Mouse (Mus musculus): ENCODE results near the gene Cfap65. TPM values are rescaled to one million over a fixed set of nuclear protein-coding genes. Genes with fewer than 3 reads are reported as not detected.

The Cfap65 gene
- polyA plus RNA-seq, 1 experiment from 2014 or later: 4.1 TPM

GRCm38 (mm10) chr1:74927621-74928296 lies 7.6 kb downstream of the Cfap65 start:
- no peak overlapping the region for H3K4me2 ChIP-seq (replicated peaks)
- H3K9me3 ChIP-seq (replicated peaks): no peaks in the 10 kb centered on the region
- H3K4me1 ChIP-seq: no peaks in the 10 kb centered on the region
- ATAC-seq (ENCODE audit: insufficient number of reproducible peaks, low FRiP score, low TSS enrichment, low read depth): no peak
- H3K9ac ChIP-seq: no peak overlapping the region
- peaks cover 41% of the 10 kb centered on the region for H3K27me3 ChIP-seq
- no peaks in the 10 kb centered on the region for H3K36me3 ChIP-seq
- no peak overlapping the region for H3K4me3 ChIP-seq (replicated peaks)
- WGBS: 78% methylated on average over 9 of the region's 9 CpGs
- H3K27ac ChIP-seq (replicated peaks): no peak overlapping the region

GRCm38 (mm10) chr1:74926721-74927120 lies 8.7 kb downstream of the Cfap65 start:
- no peak overlapping the region for H3K27ac ChIP-seq (replicated peaks)
- 31% methylated on average over 6 of the region's 6 CpGs for WGBS
- no peaks in the 10 kb centered on the region for H3K9me3 ChIP-seq (replicated peaks)
- no peaks in the 10 kb centered on the region for H3K4me1 ChIP-seq
- H3K4me2 ChIP-seq (replicated peaks): no peak overlapping the region
- no peaks in the 10 kb centered on the region for H3K36me3 ChIP-seq
- no peak overlapping the region for H3K4me3 ChIP-seq (replicated peaks)
- peaks cover 38% of the 10 kb centered on the region for H3K27me3 ChIP-seq
- H3K9ac ChIP-seq: no peak overlapping the region
- no peak for ATAC-seq (ENCODE audit: insufficient number of reproducible peaks, low FRiP score, low TSS enrichment, low read depth)

GRCm38 (mm10) chr1:74924464-74924863 lies 10.9 kb downstream of the Cfap65 start:
- H3K9me3 ChIP-seq (replicated peaks): no peaks in the 10 kb centered on the region
- H3K4me3 ChIP-seq (replicated peaks): no peak overlapping the region
- no peak overlapping the region for H3K4me2 ChIP-seq (replicated peaks)
- H3K9ac ChIP-seq: no peak overlapping the region
- peaks cover 34% of the 10 kb centered on the region for H3K27me3 ChIP-seq
- no peak for ATAC-seq (ENCODE audit: insufficient number of reproducible peaks, low FRiP score, low TSS enrichment, low read depth)
- 55% methylated on average over 4 of the region's 4 CpGs for WGBS
- H3K27ac ChIP-seq (replicated peaks): no peak overlapping the region
- no peaks in the 10 kb centered on the region for H3K36me3 ChIP-seq
- H3K4me1 ChIP-seq: no peaks in the 10 kb centered on the region

- H3K4me2 ChIP-seq (replicated peaks): no peak overlapping the region
- no peaks in the 10 kb centered on the region; the same call in 1 of the 2 replicates for H3K27me3 ChIP-seq
- no peak overlapping the region for H3K9ac ChIP-seq
- ATAC-seq (ENCODE audit: insufficient number of reproducible peaks, low FRiP score, low TSS enrichment, low read depth): no peak
- H3K9me3 ChIP-seq (replicated peaks): no peaks in the 10 kb centered on the region
- H3K4me1 ChIP-seq: no peaks in the 10 kb centered on the region
- H3K27ac ChIP-seq (replicated peaks): no peak overlapping the region
- H3K4me3 ChIP-seq (replicated peaks): no peak overlapping the region
- H3K36me3 ChIP-seq: no peaks in the 10 kb centered on the region
- 19% methylated on average over 13 of the region's 13 CpGs for WGBS
Measured at GRCm38 (mm10) chr1:74915706-74916105, 19.7 kb downstream of the Cfap65 start.

- ATAC-seq (ENCODE audit: insufficient number of reproducible peaks, low FRiP score, low TSS enrichment, low read depth): no peak
- Histone ChIP-seq H3K27me3 (peaks cover 82% of the 10 kb centered on the region), H3K4me3 (replicated peaks) (no peak overlapping the region), H3K27ac (replicated peaks) (no peak overlapping the region), H3K4me2 (replicated peaks) (no peak overlapping the region), H3K36me3 (no peaks in the 10 kb centered on the region), H3K4me1 (peaks cover 15% of the 10 kb centered on the region), H3K9me3 (replicated peaks) (no peaks in the 10 kb centered on the region), H3K9ac (no peak overlapping the region)
- 21% methylated on average over 6 of the region's 6 CpGs for WGBS
Measured at GRCm38 (mm10) chr1:74902191-74902590, 33.2 kb downstream of the Cfap65 start.

DNA sequence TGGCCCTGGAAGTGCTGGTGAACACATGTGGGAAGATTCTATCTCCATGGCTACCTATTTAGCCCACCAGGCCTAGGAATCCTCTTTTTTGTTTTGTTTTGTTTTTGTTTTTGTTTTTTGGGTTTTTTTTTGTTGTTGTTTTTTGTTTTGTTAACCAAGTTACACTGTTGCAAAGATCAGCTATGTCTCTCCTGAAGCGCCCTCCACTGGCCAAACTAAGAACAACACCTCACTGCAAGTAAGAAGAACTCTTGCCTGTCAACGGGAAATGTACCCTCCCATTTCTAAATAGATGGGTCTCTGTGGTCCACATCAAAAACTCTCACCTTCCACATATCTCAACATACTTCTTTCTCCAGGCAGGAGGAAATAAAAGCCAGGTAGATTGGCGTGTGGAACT lies 33.7 kb downstream of the Cfap65 start:
- Histone ChIP-seq H3K9ac (no peak overlapping the region), H3K9me3 (replicated peaks) (no peaks in the 10 kb centered on the region), H3K4me2 (replicated peaks) (no peak overlapping the region), H3K27ac (replicated peaks) (no peak overlapping the region), H3K4me3 (replicated peaks) (no peak overlapping the region), H3K27me3 (peaks cover 86% of the 10 kb centered on the region), H3K4me1 (peaks cover 15% of the 10 kb centered on the region), H3K36me3 (no peaks in the 10 kb centered on the region)
- 5% methylated on average over 3 of the region's 3 CpGs for WGBS
- ATAC-seq (ENCODE audit: insufficient number of reproducible peaks, low FRiP score, low TSS enrichment, low read depth): no peak

- peak; percentile 52; the same call in 1 of the 2 replicates for ATAC-seq (ENCODE audit: insufficient number of reproducible peaks, low FRiP score, low TSS enrichment, low read depth)
- Histone ChIP-seq H3K4me2 (replicated peaks) (peak overlapping the region; percentile 71), H3K9me3 (replicated peaks) (no peaks in the 10 kb centered on the region), H3K27ac (replicated peaks) (no peak overlapping the region), H3K4me1 (peaks cover 15% of the 10 kb centered on the region), H3K27me3 (peaks cover 92% of the 10 kb centered on the region), H3K9ac (no peak overlapping the region), H3K4me3 (replicated peaks) (peak overlapping the region; percentile 39), H3K36me3 (no peaks in the 10 kb centered on the region)
- under 1% methylated on average over 65 of the region's 66 CpGs for WGBS
Measured at GRCm38 (mm10) chr1:74900341-74901285, 34.8 kb downstream of the Cfap65 start.

- no peak overlapping the region for H3K27ac ChIP-seq (replicated peaks)
- H3K4me1 ChIP-seq: peaks cover 15% of the 10 kb centered on the region
- no peak overlapping the region for H3K9ac ChIP-seq
- H3K27me3 ChIP-seq: peaks cover 95% of the 10 kb centered on the region
- no peak overlapping the region for H3K4me3 ChIP-seq (replicated peaks)
- no peaks in the 10 kb centered on the region for H3K36me3 ChIP-seq
- H3K9me3 ChIP-seq (replicated peaks): no peaks in the 10 kb centered on the region
- no peak for ATAC-seq (ENCODE audit: insufficient number of reproducible peaks, low FRiP score, low TSS enrichment, low read depth)
- WGBS: 5% methylated on average over 7 of the region's 10 CpGs
- no peak overlapping the region for H3K4me2 ChIP-seq (replicated peaks)
Measured at GRCm38 (mm10) chr1:74898656-74899431, 36.6 kb downstream of the Cfap65 start.

GRCm38 (mm10) chr1:74897976-74898375 lies 37.4 kb downstream of the Cfap65 start:
- no peak for ATAC-seq (ENCODE audit: insufficient number of reproducible peaks, low FRiP score, low TSS enrichment, low read depth)
- H3K27me3 ChIP-seq: peaks cover 95% of the 10 kb centered on the region
- H3K9ac ChIP-seq: no peak overlapping the region
- H3K27ac ChIP-seq (replicated peaks): no peak overlapping the region
- H3K4me1 ChIP-seq: peaks cover 18% of the 10 kb centered on the region
- H3K36me3 ChIP-seq: no peaks in the 10 kb centered on the region
- no peaks in the 10 kb centered on the region for H3K9me3 ChIP-seq (replicated peaks)
- 4% methylated on average over 7 of the region's 7 CpGs for WGBS
- no peak overlapping the region for H3K4me3 ChIP-seq (replicated peaks)
- H3K4me2 ChIP-seq (replicated peaks): no peak overlapping the region

DNA sequence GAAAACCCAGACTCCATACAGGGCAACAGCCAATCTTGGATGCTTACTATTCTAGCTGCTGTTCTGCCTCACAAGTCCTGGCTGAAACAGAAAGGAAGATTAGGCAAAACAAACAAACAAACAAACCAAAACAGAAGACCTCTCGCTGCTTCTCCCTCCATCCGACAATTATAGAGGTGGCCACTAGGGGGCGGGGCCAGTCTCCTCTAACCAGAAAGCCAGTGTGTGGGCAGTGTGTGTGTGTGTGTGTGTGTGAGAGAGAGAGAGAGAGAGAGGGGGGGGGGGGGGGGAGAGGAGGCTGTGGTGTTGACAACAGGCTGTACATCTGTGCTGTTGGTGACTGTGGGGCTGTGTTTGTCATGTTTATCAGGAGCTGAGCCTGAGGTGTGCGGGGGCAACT lies 40.4 kb downstream of the Cfap65 start:
- WGBS: 18% methylated on average over 4 of the region's 4 CpGs
- H3K4me3 ChIP-seq (replicated peaks): no peak overlapping the region
- no peak for ATAC-seq (ENCODE audit: insufficient number of reproducible peaks, low FRiP score, low TSS enrichment, low read depth)
- no peak overlapping the region for H3K4me2 ChIP-seq (replicated peaks)
- H3K36me3 ChIP-seq: no peaks in the 10 kb centered on the region
- no peaks in the 10 kb centered on the region for H3K9me3 ChIP-seq (replicated peaks)
- no peak overlapping the region for H3K27ac ChIP-seq (replicated peaks)
- no peak overlapping the region for H3K9ac ChIP-seq
- H3K27me3 ChIP-seq: peaks cover 95% of the 10 kb centered on the region
- H3K4me1 ChIP-seq: peaks cover 11% of the 10 kb centered on the region
